Mouse (Mus musculus) granulocyte monocyte progenitor cell, adult 5-6 weeks (primary cell): Measurements from ENCODE around the gene Nmrk2. TPM values are rescaled to one million over a fixed set of nuclear protein-coding genes. Genes with fewer than 3 reads are reported as not detected.
"Not testable (repeated sequence)": the region's sequence is repeated elsewhere in the genome, so short reads cannot be mapped to it uniquely, and the experiment has no call there.

Source experiments
- ATAC-seq: replicated peaks from 2 replicates; pipeline ENCODE4 v1.8.0; 2016; ENCODE audit warnings: mild to moderate bottlenecking, moderate TSS enrichment, inconsistent platforms; ENCODE audit not compliant: poor library complexity, severe bottlenecking
- total RNA-seq, 2 experiments: library from RNA; stranded (forward) in 1 of 2; stranded (reverse) in 1 of 2; fragments of 200-712, 200-1000 nt in 1 of 2; fragments of >200 nt in 1 of 2; fragmentation: Nextera tagmentation in 1 of 2; gene quantifications; 2 replicates each; pipeline ENCODE4 v1.2.3; 2014 to 2017

Nmrk2 gene
- total RNA-seq, 2 experiments from 2014 or later: not detected

GRCm38 (mm10) chr10:81190236-81190911 lies 11.5 kb downstream of the Nmrk2 start:
- ATAC-seq: 0 out of 2 replicates have a peak, but pooled peaks have one; percentile 5

- no peak for ATAC-seq
Measured at GRCm38 (mm10) chr10:81189821-81190220, 12.0 kb downstream of the Nmrk2 start.

DNA sequence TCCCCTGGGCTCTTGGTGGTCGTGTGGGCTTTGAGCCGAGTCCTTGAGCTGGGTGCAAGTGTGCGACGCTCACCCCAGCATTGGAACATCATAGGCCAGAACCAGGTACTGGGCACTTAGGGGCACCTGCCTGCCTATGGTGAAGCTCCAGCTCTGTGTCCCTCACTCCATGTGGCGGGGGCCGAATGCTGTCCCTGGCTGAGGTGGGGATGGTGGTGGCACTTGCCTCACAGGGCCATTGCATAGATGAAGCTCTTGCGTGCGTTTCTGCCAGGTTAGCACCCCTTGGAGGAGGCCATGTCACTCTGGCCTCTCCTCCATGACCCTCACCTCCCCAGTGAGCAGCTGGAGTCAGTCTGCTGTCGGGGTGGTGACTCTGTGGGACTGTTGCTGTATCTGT lies 14.7 kb downstream of the Nmrk2 start:
- ATAC-seq: no peak

DNA sequence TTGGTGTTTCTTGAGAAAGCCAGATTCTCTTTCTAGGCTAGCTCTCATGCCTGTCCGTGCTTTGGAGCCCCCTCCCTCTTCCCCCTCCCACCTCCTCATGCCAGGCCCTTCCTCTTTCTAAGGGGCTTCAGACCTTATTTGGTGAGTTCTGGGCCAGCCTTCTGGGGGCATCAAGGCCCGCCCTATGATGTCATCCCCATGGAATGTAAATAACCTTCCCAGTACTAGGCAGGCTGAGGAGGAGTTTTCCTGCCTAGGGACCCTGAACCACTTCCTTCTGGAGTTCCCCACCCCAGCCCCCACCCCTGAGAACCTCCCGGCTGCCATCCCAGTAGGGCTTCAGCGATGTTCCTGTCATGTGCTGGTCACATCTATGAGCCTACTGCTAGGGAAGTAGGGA lies 17.1 kb downstream of the Nmrk2 start:
- no peak for ATAC-seq

DNA sequence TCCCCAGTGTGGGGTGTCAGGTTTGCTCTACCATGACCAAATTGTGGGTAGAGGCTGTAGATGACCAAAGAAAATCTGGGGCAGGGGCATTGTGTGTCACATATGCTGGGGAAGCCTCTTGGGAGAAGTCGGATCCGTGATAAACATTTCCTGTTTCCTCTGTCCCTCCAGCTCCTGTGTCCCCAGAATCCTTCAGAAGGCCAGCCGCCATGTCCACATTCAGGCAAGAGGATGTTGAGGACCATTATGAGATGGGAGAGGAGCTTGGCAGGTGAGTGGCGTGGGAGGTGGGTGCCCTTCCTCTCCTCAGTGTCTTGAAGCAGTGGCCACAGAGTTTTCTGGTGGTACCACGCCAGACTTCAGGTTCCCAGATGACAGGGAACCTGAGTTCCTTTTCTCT lies 18.0 kb downstream of the Nmrk2 start, which contains the start of gene 4930442H23Rik:
4930442H23Rik (minus strand) TSS at position 45 of the 400 bp plus-strand sequence.
- no peak for ATAC-seq

DNA sequence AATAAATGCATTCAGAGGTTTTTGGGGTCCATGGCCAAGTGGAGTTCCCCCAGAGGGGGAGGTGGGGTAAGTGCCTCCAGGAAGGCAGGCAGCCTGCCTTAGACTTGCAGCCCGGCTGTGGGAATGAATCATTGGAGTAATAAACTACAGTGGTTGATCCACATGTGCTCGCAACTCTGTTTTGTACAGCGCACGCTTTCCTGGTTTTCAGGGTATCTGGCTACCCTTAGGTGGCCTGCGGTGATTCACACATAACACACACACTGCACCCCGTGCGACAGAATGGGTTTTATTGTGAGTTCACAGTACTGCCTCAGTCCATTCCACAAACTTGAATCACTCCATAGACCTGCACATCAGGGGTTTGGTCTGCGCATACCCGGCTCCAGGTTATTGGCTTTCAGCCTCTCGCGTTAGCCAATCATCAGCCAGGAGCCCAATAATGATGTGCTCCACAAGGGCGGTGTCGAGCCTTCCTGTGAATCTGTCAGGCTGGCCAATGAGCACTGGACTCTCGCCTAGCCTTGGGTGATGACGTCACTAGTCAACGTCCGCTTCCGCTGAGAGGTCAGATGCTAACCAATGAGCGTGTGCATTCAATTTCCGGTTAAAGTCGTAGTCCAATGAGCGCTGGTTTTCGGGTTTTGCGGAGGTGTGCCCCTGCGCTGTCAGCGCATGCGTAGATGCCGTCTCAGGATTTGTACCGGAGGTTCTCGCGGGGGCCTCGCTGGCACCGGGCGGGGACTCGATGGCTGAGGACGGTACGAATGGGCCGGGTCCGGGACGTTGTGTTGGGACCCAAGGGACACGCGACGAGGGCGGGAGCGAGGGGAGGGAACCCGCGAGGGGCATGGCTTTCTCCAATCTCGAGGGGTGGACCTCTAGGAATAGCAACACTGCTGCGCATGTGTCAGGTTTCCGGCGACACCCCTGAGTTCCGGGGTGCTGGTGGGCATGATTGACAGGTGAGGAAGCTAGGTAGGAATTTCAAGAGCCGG lies 19.2 kb downstream of the Nmrk2 start, which contains the start of gene Dapk3:
Dapk3 (plus strand) TSS at position 670 of the 998 bp plus-strand sequence.
- ATAC-seq: peak; percentile 84

DNA sequence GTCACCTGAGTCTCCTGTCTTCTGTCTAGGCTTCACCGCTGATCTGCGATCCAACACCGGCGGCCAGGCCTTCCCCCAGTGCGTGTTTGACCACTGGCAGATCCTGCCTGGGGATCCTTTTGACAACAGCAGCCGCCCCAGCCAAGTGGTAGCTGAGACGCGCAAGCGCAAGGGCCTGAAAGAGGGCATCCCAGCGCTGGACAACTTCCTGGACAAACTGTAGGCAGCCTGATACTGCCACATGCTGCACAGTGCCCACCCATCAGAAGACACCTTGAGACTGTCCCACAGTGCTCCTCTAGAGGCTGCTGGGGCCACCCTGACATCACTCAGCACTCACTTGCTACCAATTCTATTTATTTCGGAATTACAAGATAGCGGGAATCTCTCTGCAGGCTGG lies 20.0 kb downstream of the Nmrk2 start:
- ATAC-seq: not testable (repeated sequence)

GRCm38 (mm10) chr10:81180946-81181345 lies 20.9 kb downstream of the Nmrk2 start:
- ATAC-seq: no peak

DNA sequence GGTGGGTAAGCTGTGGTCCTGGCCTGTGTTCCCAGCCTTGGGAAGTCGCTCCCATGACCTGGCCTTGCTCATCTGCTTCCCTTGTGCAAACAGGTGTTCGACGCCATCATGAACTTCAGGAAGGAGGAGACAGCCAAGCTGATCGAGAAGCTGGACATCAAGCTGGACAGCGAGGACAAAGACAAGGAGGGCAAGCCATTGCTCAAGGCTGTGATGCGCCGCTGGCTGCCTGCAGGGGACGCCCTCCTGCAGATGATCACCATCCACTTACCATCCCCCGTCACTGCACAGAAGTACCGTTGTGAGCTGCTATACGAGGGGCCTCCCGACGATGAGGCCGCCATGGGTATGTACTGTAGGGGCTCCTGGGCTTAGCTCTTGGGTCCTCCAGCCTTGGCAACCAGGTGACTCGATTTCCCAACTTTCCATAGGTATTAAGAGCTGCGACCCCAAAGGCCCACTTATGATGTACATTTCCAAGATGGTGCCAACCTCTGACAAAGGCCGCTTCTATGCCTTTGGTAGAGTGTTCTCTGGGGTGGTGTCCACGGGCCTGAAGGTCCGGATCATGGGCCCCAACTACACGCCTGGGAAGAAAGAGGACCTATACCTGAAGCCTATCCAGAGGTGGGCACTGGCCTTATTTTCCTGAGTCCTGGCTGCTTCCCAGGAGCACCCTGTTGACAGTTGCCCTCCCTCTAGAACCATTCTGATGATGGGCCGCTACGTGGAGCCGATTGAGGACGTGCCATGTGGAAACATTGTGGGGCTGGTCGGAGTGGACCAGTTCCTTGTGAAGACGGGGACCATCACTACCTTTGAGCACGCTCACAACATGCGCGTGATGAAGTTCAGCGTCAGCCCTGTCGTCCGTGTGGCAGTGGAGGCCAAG lies 22.2 kb downstream of the Nmrk2 start:
- ATAC-seq: no peak

- ATAC-seq: no peak
Measured at GRCm38 (mm10) chr10:81178927-81179326, 22.9 kb downstream of the Nmrk2 start.

DNA sequence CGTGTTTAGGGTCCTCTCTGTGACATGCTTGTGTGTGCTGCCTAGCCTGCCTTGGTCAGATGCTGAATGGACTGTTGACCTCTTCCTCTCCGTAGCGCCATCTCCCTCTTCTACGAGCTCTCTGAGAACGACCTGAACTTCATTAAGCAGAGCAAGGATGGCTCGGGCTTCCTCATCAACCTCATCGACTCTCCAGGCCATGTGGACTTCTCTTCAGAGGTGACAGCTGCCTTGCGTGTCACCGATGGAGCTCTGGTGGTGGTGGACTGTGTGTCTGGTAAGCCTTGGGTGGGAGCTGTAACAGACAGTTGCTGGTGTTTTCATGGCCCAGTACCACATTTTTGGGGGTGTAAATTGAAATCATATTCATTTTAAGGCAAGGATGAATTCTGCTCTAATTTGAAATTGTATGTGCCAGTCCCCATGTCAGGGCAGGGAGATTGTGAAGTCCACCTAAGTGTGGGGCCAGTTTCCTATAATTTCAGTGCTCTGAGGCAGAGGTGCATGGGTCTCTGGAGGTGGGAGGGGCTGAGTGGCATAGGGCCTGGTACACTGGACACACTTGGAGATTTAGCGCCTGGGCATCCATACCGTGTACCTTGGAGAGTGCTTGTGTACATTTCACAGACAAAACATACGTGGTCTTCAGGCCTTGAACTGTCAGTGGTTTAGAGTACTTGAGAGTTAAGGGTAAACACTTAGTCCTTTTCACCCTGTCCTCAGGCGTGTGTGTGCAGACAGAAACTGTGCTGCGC lies 23.7 kb downstream of the Nmrk2 start:
- ATAC-seq: no peak

GRCm38 (mm10) chr10:81177491-81177925 lies 24.3 kb downstream of the Nmrk2 start:
- no peak for ATAC-seq

DNA sequence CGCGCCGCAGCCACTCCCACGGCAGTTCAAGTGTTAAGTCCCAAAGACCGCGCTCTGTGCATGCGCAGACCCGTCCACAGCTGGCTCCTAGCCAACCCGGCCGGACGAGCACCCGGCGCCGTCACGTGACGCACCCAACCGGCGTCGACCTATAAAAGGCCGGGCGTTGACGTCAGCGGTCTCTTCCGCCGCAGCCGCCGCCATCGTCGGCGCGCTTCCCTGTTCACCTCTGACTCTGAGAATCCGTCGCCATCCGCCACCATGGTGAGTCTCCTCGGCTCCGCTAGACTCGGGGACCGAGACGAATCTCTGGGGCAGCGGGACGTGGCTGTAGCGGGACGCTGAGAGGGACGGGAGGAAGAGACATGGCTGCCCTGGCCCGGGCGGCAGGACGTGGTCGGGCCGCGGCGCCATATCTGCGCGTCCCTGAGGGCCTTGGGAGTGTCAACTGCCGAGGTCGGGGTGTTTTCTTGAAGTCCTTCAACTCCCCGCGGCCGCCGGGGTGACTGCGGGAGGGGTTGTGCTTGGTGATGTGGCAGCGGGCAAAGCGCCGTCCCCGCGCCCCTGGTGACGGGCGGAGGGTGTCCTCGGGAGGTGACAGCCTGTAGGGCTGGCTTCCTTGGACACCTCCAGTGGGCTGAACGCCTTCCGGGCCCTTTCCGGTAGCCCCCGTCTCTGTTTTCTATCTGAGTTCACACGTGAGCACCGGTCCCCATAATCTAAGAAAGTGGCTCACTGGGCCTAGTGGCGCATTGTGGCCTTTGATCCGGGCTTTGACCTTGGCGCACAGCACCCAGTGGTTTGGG lies 25.2 kb downstream of the Nmrk2 start, which contains the start of gene Eef2:
Eef2 (plus strand) TSS at position 166 of the 806 bp plus-strand sequence.
- ATAC-seq: peak; percentile 64

DNA sequence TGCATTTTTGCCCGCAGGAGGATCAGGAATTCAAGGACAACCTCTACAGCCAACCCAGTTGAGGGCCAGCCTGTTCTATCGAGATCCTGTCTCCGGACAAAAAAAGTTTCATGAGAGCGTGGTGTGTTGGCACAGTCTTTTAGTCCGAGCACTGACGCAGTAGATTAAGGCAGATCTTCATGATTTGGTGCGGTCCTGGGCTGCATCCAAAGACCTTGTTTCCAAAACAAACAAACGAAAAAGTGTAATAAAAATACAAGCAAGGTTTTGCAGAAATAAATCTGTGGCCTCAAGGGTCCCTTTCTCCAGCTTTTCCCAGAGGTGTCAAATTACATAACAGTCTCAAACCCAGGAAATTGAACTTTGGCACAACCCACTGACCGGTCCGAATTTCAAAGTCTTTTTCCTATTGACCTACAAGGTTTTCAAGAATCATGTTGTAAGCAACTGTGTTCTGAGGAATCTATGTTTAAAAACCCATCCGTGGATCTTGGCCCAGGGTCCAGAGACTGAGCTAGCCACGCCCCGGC lies 25.9 kb downstream of the Nmrk2 start:
- ATAC-seq: no peak

DNA sequence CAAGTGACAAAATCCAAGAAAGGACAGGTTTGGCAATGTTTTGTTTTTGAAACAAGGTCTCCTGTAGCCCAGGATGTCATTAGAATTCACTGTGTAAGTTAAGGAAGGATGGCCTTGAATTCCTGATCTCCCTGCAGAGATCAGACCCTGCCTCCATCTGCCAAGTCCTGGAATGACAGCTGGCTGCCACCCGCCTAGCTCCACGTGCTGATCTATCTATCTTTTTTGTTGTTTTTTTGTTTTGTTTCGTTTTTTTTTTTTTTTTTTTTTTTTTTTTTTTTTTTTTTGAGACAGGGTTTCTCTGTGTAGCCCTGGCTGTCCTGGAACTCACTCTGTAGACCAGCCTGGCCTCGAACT lies 26.5 kb downstream of the Nmrk2 start:
- not testable (repeated sequence) for ATAC-seq

- peak; percentile 46 for ATAC-seq
Measured at GRCm38 (mm10) chr10:81174617-81175344, 27.1 kb downstream of the Nmrk2 start.

DNA sequence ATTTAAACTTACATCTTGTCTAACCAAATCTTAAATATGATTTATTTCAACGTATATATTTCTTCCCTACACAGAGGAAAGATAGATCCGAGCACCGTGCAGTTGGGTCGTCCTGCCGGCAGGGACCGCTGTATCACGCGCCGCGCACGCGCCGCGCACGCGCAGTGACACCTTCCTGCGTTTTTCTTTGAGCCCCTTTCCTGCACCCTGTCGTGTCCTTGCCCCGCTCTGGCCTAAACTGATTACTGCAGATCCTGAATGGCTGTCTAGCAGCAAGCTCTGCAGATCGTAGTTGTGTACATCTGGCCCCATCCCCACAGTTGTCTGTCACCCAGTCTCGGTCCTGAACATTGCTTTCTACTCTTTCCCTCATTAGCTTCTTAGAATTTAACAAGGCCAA lies 28.7 kb downstream of the Nmrk2 start:
- ATAC-seq: peak; percentile 31
